Mouse (Mus musculus): ENCODE data around the gene Exoc4. TPM values are rescaled to one million over a fixed set of nuclear protein-coding genes. Genes with fewer than 3 reads are reported as not detected.

Gene Exoc4
- polyA plus RNA-seq, 1 experiment from 2014 or later: 5.0 TPM

DNA sequence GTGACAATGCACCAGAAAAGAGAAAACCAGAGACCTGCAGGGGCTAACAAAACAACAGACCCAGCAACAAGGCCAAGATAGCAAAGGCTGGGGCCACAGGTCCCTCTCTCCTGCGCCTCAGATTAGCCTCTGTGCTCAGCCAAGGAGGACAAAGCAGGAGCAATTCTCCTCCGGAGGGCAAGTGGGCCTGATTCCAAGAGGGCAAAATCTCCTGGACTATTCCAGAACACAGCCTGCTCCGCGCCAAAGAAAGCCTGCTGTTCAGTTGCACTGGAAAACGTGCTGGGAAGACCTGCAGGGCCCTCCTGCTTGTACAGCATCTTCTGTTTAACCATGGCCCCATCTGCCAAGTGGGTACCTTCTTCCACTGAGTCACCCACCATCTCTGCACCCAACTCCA, 1.7 kb upstream of the Exoc4 start:
- Histone ChIP-seq H3K4me3 (ENCODE audit: low read depth, low read length) (no peak overlapping the region), H3K27me3 (ENCODE audit: insufficient read depth, low read length) (no peaks in the 10 kb centered on the region), H3K27ac (ENCODE audit: low read depth) (no peak overlapping the region), H3K4me2 (ENCODE audit: low read depth, low read length) (no peak overlapping the region), H3K36me3 (replicated peaks; ENCODE audit: insufficient read depth, low read length) (no peaks in the 10 kb centered on the region), H3K4me1 (ENCODE audit: insufficient read depth) (no peaks in the 10 kb centered on the region), H3K9ac (replicated peaks) (no peak overlapping the region), H3K9me3 (ENCODE audit: low read length) (no peaks in the 10 kb centered on the region)
- ATAC-seq: no peak
- DNase-seq: no peak
- WGBS (ENCODE audit: insufficient replicate concordance): 78% methylated on average over 5 of the region's 5 CpGs
- TF ChIP-seq EP300 (IDR thresholded peaks at IDR 0.05; ENCODE audit: low read depth) (no peak), CTCF (IDR thresholded peaks at IDR 0.05; ENCODE audit: low read depth) (no peak)

DNA sequence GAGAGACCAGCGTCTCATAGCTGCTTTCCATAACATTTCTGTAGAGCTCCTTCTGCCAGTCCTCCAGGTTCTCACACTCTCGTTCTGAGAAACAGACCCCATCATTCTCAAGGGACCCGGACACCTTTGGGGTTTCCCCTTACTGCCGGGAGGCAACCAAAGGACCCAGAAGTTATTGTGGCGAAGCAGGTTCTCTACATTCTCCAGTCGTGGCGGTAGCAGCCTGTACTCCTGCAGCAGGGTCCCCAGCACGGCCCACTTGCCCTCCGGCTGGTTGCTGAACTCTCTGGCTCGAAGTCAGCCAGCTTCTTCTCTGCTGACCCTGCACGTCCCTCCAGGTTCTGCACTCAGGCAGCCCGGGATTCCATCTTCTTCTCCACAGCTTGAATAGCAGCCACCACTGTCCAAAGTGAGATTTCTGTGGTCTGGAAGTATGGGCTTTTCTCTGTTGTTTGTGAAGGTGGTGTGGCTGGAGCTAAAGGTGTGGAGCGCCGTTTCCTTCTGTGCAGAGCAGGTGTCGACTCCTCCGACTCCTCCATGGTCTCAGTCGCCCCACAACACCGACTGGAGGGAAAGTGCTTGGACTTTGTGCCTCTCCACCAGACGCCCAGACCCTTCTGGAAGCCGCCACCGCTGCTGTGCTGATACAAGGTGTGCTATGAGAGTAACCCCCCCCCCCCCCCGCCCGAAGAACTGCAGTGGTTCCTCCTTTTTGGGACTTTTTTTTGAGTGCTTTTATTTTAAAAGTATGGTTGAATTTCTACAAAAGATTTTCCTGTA, 1.1 kb upstream of the Exoc4 start:
- 85% methylated on average over 23 of the region's 23 CpGs for WGBS (ENCODE audit: insufficient replicate concordance)
- ATAC-seq (no peak), DNase-seq (no peak)

DNA sequence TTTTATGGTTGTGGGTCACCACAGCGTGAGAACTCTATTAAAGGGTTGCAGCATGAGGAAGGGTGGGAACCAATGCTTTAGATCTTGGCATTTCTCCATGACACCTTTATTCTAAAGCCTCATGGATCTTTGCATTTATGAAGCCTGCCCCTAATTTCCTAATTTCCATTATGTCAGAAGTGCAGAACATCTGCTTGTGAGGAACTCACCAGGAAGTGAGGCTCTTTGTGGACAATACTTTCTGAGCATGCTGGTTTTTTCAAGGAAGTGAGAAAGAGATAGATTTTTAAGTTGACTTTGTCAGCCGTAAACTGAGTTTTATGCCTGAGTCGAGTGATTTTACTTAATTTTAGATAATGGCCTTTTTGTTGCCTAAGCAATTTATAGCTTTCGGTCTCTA, 7.8 kb downstream of the Exoc4 start:
- no peaks in the 10 kb centered on the region for H3K27me3 ChIP-seq (ENCODE audit: insufficient read depth, low read length)
- no peak for TF ChIP-seq CTCF (IDR thresholded peaks at IDR 0.05; ENCODE audit: low read depth)
- TF ChIP-seq EP300 (IDR thresholded peaks at IDR 0.05; ENCODE audit: low read depth): no peak
- no peaks in the 10 kb centered on the region for H3K9me3 ChIP-seq (ENCODE audit: low read length)
- no peak overlapping the region for H3K9ac ChIP-seq (replicated peaks)
- 74% methylated on average over 4 of the region's 4 CpGs for WGBS (ENCODE audit: insufficient replicate concordance)
- ATAC-seq: no peak
- DNase-seq: no peak
- no peak overlapping the region for H3K4me3 ChIP-seq (ENCODE audit: low read depth, low read length)
- no peak overlapping the region for H3K27ac ChIP-seq (ENCODE audit: low read depth)
- H3K36me3 ChIP-seq (replicated peaks; ENCODE audit: insufficient read depth, low read length): no peaks in the 10 kb centered on the region
- no peaks in the 10 kb centered on the region for H3K4me1 ChIP-seq (ENCODE audit: insufficient read depth)
- no peak overlapping the region for H3K4me2 ChIP-seq (ENCODE audit: low read depth, low read length)

More for the DNA sequence above, 1.1 kb upstream of the Exoc4 start:
- no peak overlapping the region for H3K27ac ChIP-seq (ENCODE audit: low read depth)
- H3K36me3 ChIP-seq (replicated peaks; ENCODE audit: insufficient read depth, low read length): no peaks in the 10 kb centered on the region
- no peak overlapping the region for H3K9ac ChIP-seq (replicated peaks)
- TF ChIP-seq EP300 (IDR thresholded peaks at IDR 0.05; ENCODE audit: low read depth): no peak
- no peak for TF ChIP-seq CTCF (IDR thresholded peaks at IDR 0.05; ENCODE audit: low read depth)
- no peaks in the 10 kb centered on the region for H3K27me3 ChIP-seq (ENCODE audit: insufficient read depth, low read length)
- no peaks in the 10 kb centered on the region for H3K4me1 ChIP-seq (ENCODE audit: insufficient read depth)
- no peak overlapping the region for H3K4me3 ChIP-seq (ENCODE audit: low read depth, low read length)
- no peak overlapping the region for H3K4me2 ChIP-seq (ENCODE audit: low read depth, low read length)
- no peaks in the 10 kb centered on the region for H3K9me3 ChIP-seq (ENCODE audit: low read length)

DNA sequence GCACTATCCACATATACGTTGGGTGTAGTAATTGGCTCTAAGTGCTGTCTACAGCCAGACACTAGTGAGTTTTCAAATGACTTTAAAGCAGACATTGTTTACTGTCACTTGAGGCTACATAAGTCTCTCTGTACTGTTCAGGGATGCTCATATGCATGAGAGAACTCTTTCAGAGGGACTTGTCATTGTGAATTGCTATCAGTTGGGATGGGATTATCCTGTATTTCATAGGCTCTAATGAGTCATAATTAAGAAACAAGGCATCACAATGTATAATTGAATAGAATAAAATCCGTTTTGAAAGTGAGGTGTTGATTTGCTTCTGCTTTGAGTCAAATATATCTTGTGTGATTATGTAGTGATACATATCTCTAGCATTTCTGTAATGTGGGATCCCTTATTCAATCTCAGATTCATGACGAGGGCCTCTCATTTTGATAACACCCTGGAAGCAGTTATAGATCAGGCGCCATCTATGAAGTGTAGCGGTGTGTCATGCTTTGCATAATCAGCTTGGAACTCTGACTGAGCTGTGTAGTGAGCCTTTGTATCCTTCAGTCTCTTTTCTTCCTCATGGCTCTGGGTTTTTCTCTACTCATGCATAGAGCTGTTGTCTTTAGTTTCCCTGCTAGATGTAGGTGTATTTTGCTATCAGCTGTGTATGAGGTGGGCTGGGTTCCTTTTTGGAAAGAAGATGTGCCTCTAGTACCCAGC, 8.3 kb downstream of the Exoc4 start:
- Histone ChIP-seq H3K4me1 (ENCODE audit: insufficient read depth) (no peaks in the 10 kb centered on the region), H3K4me3 (ENCODE audit: low read depth, low read length) (no peak overlapping the region), H3K9me3 (ENCODE audit: low read length) (no peaks in the 10 kb centered on the region), H3K4me2 (ENCODE audit: low read depth, low read length) (no peak overlapping the region), H3K9ac (replicated peaks) (no peak overlapping the region), H3K27ac (ENCODE audit: low read depth) (no peak overlapping the region), H3K27me3 (ENCODE audit: insufficient read depth, low read length) (no peaks in the 10 kb centered on the region), H3K36me3 (replicated peaks; ENCODE audit: insufficient read depth, low read length) (no peaks in the 10 kb centered on the region)
- 77% methylated on average over 5 of the region's 5 CpGs for WGBS (ENCODE audit: insufficient replicate concordance)
- DNase-seq (no peak), ATAC-seq (no peak)
- no peak for TF ChIP-seq CTCF (IDR thresholded peaks at IDR 0.05; ENCODE audit: low read depth)

DNA sequence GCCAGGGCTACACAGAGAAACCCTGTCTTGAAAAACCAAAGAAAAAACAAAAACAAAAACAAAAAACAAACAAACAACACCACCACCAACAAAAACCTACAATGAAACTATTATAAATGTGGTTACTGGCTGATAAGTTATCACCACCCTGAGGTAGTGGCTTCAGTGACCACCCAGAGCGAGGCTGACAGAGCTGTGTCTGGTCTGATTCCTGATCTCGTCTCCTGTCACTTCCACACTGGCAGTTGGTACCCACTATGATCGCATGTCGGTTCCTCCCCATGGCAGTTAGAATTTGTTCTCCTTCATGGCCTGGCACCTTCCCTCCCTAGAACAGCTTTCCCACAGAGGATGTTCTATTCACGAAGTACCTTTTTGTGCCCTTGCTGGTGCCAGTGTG, 11.0 kb downstream of the Exoc4 start:
- Histone ChIP-seq H3K27me3 (ENCODE audit: insufficient read depth, low read length) (no peaks in the 10 kb centered on the region), H3K36me3 (replicated peaks; ENCODE audit: insufficient read depth, low read length) (no peaks in the 10 kb centered on the region), H3K4me1 (ENCODE audit: insufficient read depth) (no peaks in the 10 kb centered on the region), H3K9me3 (ENCODE audit: low read length) (no peaks in the 10 kb centered on the region), H3K4me2 (ENCODE audit: low read depth, low read length) (no peak overlapping the region), H3K9ac (replicated peaks) (no peak overlapping the region), H3K27ac (ENCODE audit: low read depth) (no peak overlapping the region), H3K4me3 (ENCODE audit: low read depth, low read length) (no peak overlapping the region)
- ATAC-seq (no peak), DNase-seq (no peak)
- no peak for TF ChIP-seq CTCF (IDR thresholded peaks at IDR 0.05; ENCODE audit: low read depth)
- no peak for TF ChIP-seq EP300 (IDR thresholded peaks at IDR 0.05; ENCODE audit: low read depth)
- 72% methylated on average over 5 of the region's 5 CpGs for WGBS (ENCODE audit: insufficient replicate concordance)

DNA sequence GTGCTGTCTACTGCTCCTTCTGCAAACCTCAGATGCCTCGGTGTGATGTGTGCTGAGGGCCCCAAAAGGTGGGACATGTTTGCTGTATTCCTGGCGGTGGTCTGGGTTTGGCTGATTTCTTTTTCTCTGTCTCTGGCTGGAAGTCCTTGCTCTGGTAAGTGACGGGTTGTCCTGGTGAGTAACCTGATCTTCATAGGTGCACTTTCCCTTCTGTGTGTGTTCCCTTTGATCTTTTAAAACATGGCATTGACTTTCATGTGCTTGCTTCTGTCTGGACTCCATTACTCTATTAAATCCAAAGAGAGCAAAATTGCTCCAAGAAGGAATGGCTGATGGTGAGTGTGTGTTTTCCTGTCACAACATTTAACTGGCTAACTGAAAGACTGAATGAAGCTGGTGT, 12.7 kb downstream of the Exoc4 start:
- H3K9ac ChIP-seq (replicated peaks): no peak overlapping the region
- H3K36me3 ChIP-seq (replicated peaks; ENCODE audit: insufficient read depth, low read length): no peaks in the 10 kb centered on the region
- WGBS (ENCODE audit: insufficient replicate concordance): 83% methylated on average over 3 of the region's 3 CpGs
- H3K27ac ChIP-seq (ENCODE audit: low read depth): no peak overlapping the region
- DNase-seq (no peak), ATAC-seq (no peak)
- H3K4me3 ChIP-seq (ENCODE audit: low read depth, low read length): no peak overlapping the region
- H3K4me1 ChIP-seq (ENCODE audit: insufficient read depth): no peaks in the 10 kb centered on the region
- H3K9me3 ChIP-seq (ENCODE audit: low read length): no peaks in the 10 kb centered on the region
- TF ChIP-seq CTCF (IDR thresholded peaks at IDR 0.05; ENCODE audit: low read depth): no peak
- TF ChIP-seq EP300 (IDR thresholded peaks at IDR 0.05; ENCODE audit: low read depth): no peak
- no peak overlapping the region for H3K4me2 ChIP-seq (ENCODE audit: low read depth, low read length)
- H3K27me3 ChIP-seq (ENCODE audit: insufficient read depth, low read length): no peaks in the 10 kb centered on the region
